Mouse (Mus musculus): Measurements from ENCODE around the gene Vmn1r1. TPM values are rescaled to one million over a fixed set of nuclear protein-coding genes. Genes with fewer than 3 reads are reported as not detected.

The Vmn1r1 gene
- polyA plus RNA-seq, 1 experiment from 2014 or later, result not detected

DNA sequence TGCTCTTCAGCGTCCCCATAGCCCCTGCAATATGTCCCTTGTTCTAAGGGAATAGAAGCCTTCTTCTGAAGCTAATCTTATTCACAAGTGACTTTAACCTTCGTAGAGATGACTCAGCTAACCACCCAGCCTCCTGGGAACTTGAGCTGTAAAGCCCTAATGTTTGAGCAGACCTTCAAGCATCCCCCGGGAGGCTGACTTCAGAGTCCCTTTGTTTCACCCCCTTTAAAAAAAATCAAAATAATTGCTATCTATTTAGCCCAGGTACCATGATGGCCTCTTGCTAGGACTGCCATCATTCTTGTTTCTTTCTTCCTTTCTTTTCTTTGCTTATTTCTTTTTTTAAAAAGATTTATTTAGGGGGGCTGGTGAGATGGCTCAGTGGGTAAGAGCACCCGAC is 41.9 kb downstream of the Vmn1r1 start:
- no peaks in the 10 kb centered on the region for H3K36me3 ChIP-seq (ENCODE audit: control insufficient read depth, insufficient read depth, low read length)
- WGBS, result 86% methylated on average over 4 of the region's 4 CpGs
- peaks cover 6% of the 10 kb centered on the region for H3K4me1 ChIP-seq (ENCODE audit: control insufficient read depth, insufficient read depth, low read length)
- H3K27ac ChIP-seq (replicated peaks; ENCODE audit: low read depth, low read length), result no peak overlapping the region
- no peaks in the 10 kb centered on the region for H3K9me3 ChIP-seq (ENCODE audit: control insufficient read depth, low read length)
- ATAC-seq (ENCODE audit: insufficient number of reproducible peaks, low FRiP score, low TSS enrichment, low read depth) (no peak), DNase-seq (ENCODE audit: low spot score) (no peak)
- H3K27me3 ChIP-seq (ENCODE audit: control insufficient read depth, insufficient read depth, low read length), result no peaks in the 10 kb centered on the region
- no peak overlapping the region for H3K4me2 ChIP-seq (ENCODE audit: low read depth, severe bottlenecking)
- H3K4me3 ChIP-seq (ENCODE audit: low read depth, low read length), result no peak overlapping the region
- no peak overlapping the region for H3K9ac ChIP-seq (ENCODE audit: low read length)

DNA sequence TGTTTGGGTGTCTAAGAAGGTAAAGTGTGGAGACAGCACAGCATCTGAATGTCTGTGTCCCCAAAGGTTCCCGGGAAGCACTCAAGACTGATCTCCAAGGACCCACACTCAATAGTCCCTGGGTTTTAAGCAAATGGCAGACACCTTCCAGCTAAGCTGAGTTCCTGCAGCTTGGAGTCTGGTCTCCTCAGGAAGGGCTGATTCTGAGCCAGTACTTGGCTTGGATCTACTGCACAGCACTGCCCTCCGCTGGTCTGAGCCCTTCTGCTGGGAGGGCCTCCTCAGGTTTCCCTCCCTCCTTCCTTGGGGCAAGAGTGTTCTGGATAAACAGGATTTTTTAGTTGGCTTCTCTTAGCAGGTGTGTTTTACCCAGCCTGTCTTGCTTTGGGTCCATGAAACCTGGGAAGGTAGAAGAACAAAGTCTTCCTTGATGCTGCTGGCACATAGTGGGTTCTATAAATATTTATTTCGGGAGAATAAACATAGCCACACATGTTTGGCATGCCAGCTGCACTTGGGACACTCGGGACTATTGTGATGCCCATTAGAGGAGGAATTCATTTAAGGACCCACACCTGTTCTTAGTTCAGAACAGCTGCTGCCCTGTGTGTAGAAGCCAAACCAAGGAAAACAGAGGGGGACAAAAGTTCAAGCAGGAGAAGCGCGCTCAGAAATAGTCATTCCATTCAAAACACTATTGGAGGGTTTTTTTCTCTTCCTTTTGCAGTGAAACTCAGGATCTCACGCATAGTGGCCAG is 48.5 kb downstream of the Vmn1r1 start:
- H3K9me3 ChIP-seq (ENCODE audit: control insufficient read depth, low read length), result no peaks in the 10 kb centered on the region
- WGBS, result 43% methylated on average over 7 of the region's 7 CpGs
- no peak overlapping the region for H3K4me3 ChIP-seq (ENCODE audit: low read depth, low read length)
- ATAC-seq (ENCODE audit: insufficient number of reproducible peaks, low FRiP score, low TSS enrichment, low read depth) (peak; percentile 63; the same call in 1 of the 2 replicates), DNase-seq (ENCODE audit: low spot score) (peak; percentile 60)
- peaks cover 21% of the 10 kb centered on the region for H3K4me1 ChIP-seq (ENCODE audit: control insufficient read depth, insufficient read depth, low read length)
- H3K27ac ChIP-seq (replicated peaks; ENCODE audit: low read depth, low read length), result no peak overlapping the region
- H3K27me3 ChIP-seq (ENCODE audit: control insufficient read depth, insufficient read depth, low read length), result no peaks in the 10 kb centered on the region
- H3K36me3 ChIP-seq (ENCODE audit: control insufficient read depth, insufficient read depth, low read length), result no peaks in the 10 kb centered on the region
- no peak overlapping the region for H3K4me2 ChIP-seq (ENCODE audit: low read depth, severe bottlenecking)
- H3K9ac ChIP-seq (ENCODE audit: low read length), result no peak overlapping the region

- ATAC-seq (ENCODE audit: insufficient number of reproducible peaks, low FRiP score, low TSS enrichment, low read depth) (no peak), DNase-seq (ENCODE audit: low spot score) (peak; percentile 63)
- H3K27me3 ChIP-seq (ENCODE audit: control insufficient read depth, insufficient read depth, low read length), result no peaks in the 10 kb centered on the region
- H3K4me2 ChIP-seq (ENCODE audit: low read depth, severe bottlenecking), result no peak overlapping the region
- peaks cover 25% of the 10 kb centered on the region for H3K4me1 ChIP-seq (ENCODE audit: control insufficient read depth, insufficient read depth, low read length)
- H3K36me3 ChIP-seq (ENCODE audit: control insufficient read depth, insufficient read depth, low read length), result no peaks in the 10 kb centered on the region
- H3K27ac ChIP-seq (replicated peaks; ENCODE audit: low read depth, low read length), result no peak overlapping the region
- no peak overlapping the region for H3K9ac ChIP-seq (ENCODE audit: low read length)
- no peak overlapping the region for H3K4me3 ChIP-seq (ENCODE audit: low read depth, low read length)
- H3K9me3 ChIP-seq (ENCODE audit: control insufficient read depth, low read length), result no peaks in the 10 kb centered on the region
- WGBS, result 23% methylated on average over 5 of the region's 5 CpGs
These were observed 49.1 kb downstream of the Vmn1r1 start for GRCm38 (mm10) chr1:182115197-182115596.

GRCm38 (mm10) chr1:182113587-182114500 is 50.4 kb downstream of the Vmn1r1 start:
- H3K9ac ChIP-seq (ENCODE audit: low read length), result no peak overlapping the region
- H3K9me3 ChIP-seq (ENCODE audit: control insufficient read depth, low read length), result no peaks in the 10 kb centered on the region
- H3K4me3 ChIP-seq (ENCODE audit: low read depth, low read length), result no peak overlapping the region
- no peak overlapping the region for H3K4me2 ChIP-seq (ENCODE audit: low read depth, severe bottlenecking)
- H3K36me3 ChIP-seq (ENCODE audit: control insufficient read depth, insufficient read depth, low read length), result no peaks in the 10 kb centered on the region
- no peak overlapping the region for H3K27ac ChIP-seq (replicated peaks; ENCODE audit: low read depth, low read length)
- 31% methylated on average over 19 of the region's 19 CpGs for WGBS
- H3K27me3 ChIP-seq (ENCODE audit: control insufficient read depth, insufficient read depth, low read length), result no peaks in the 10 kb centered on the region
- H3K4me1 ChIP-seq (ENCODE audit: control insufficient read depth, insufficient read depth, low read length), result peaks cover 25% of the 10 kb centered on the region
- no peak for ATAC-seq (ENCODE audit: insufficient number of reproducible peaks, low FRiP score, low TSS enrichment, low read depth)
- DNase-seq (ENCODE audit: low spot score), result peak; percentile 48

DNA sequence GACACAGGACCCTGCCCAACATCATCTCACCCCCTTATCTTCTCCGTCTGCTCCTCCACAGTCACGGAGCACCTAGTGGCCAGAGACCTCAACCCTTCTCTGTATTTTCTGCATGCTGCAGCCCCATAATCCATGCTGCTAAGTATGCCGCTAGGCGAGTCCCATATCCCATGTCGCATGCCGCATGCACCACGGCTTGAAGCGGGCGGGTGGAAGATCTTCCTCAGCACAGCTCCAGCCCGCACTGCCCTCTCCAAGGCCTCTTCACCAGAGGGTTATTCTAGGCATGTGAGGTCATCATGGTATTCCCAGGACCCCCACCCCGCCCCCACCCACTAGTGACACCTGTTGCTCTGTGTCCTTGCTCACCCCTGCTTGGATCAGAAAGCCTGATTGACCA is 51.2 kb downstream of the Vmn1r1 start:
- H3K4me3 ChIP-seq (ENCODE audit: low read depth, low read length), result no peak overlapping the region
- H3K27me3 ChIP-seq (ENCODE audit: control insufficient read depth, insufficient read depth, low read length), result no peaks in the 10 kb centered on the region
- ATAC-seq (ENCODE audit: insufficient number of reproducible peaks, low FRiP score, low TSS enrichment, low read depth) (no peak), DNase-seq (ENCODE audit: low spot score) (no peak)
- peaks cover 25% of the 10 kb centered on the region for H3K4me1 ChIP-seq (ENCODE audit: control insufficient read depth, insufficient read depth, low read length)
- no peaks in the 10 kb centered on the region for H3K36me3 ChIP-seq (ENCODE audit: control insufficient read depth, insufficient read depth, low read length)
- no peaks in the 10 kb centered on the region for H3K9me3 ChIP-seq (ENCODE audit: control insufficient read depth, low read length)
- 91% methylated on average over 11 of the region's 11 CpGs for WGBS
- no peak overlapping the region for H3K27ac ChIP-seq (replicated peaks; ENCODE audit: low read depth, low read length)
- no peak overlapping the region for H3K9ac ChIP-seq (ENCODE audit: low read length)
- H3K4me2 ChIP-seq (ENCODE audit: low read depth, severe bottlenecking), result no peak overlapping the region

DNA sequence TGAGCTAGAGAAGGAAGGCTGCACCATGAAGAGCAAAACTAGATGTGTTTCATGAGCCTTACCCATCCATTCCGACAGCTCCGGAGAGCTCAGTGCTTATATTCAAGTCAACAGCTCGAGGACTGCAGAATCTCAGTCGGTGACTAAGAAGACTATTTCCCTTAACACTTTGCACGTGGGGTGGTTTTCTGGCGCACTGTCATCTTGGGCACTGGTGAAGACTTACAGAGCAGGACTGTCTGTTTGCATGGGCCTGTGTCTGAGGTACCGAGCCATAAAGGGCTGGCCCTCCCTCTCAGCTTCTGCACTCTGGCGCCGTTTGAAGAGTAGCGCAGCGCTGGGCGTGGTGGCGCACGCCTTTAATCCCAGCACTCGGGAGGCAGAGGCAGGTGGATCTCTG is 51.9 kb downstream of the Vmn1r1 start:
- H3K27ac ChIP-seq (replicated peaks; ENCODE audit: low read depth, low read length), result no peak overlapping the region
- H3K4me1 ChIP-seq (ENCODE audit: control insufficient read depth, insufficient read depth, low read length), result peaks cover 25% of the 10 kb centered on the region
- no peak overlapping the region for H3K4me2 ChIP-seq (ENCODE audit: low read depth, severe bottlenecking)
- no peaks in the 10 kb centered on the region for H3K9me3 ChIP-seq (ENCODE audit: control insufficient read depth, low read length)
- WGBS, result 96% methylated on average over 15 of the region's 15 CpGs
- no peak overlapping the region for H3K9ac ChIP-seq (ENCODE audit: low read length)
- DNase-seq (ENCODE audit: low spot score), result no peak
- no peaks in the 10 kb centered on the region for H3K36me3 ChIP-seq (ENCODE audit: control insufficient read depth, insufficient read depth, low read length)
- no peaks in the 10 kb centered on the region for H3K27me3 ChIP-seq (ENCODE audit: control insufficient read depth, insufficient read depth, low read length)
- no peak overlapping the region for H3K4me3 ChIP-seq (ENCODE audit: low read depth, low read length)
- ATAC-seq (ENCODE audit: insufficient number of reproducible peaks, low FRiP score, low TSS enrichment, low read depth), result no peak

- Histone ChIP-seq H3K36me3 (ENCODE audit: control insufficient read depth, insufficient read depth, low read length) (no peaks in the 10 kb centered on the region), H3K4me1 (ENCODE audit: control insufficient read depth, insufficient read depth, low read length) (peaks cover 25% of the 10 kb centered on the region), H3K27me3 (ENCODE audit: control insufficient read depth, insufficient read depth, low read length) (no peaks in the 10 kb centered on the region), H3K4me2 (ENCODE audit: low read depth, severe bottlenecking) (no peak overlapping the region), H3K27ac (replicated peaks; ENCODE audit: low read depth, low read length) (no peak overlapping the region), H3K4me3 (ENCODE audit: low read depth, low read length) (no peak overlapping the region), H3K9ac (ENCODE audit: low read length) (no peak overlapping the region), H3K9me3 (ENCODE audit: control insufficient read depth, low read length) (no peaks in the 10 kb centered on the region)
- DNase-seq (ENCODE audit: low spot score), result no peak
- 78% methylated on average over 14 of the region's 14 CpGs for WGBS
- ATAC-seq (ENCODE audit: insufficient number of reproducible peaks, low FRiP score, low TSS enrichment, low read depth), result no peak
These were observed 52.6 kb downstream of the Vmn1r1 start for GRCm38 (mm10) chr1:182111386-182112317.

Data from limb, embryonic 11.5 days (tissue).